Mouse (Mus musculus): ENCODE data around the gene Rhox4g.
"Not testable (repeated sequence)": the region's sequence is repeated elsewhere in the genome, so short reads cannot be mapped to it uniquely, and the experiment has no call there.

- TF ChIP-seq POLR2A (IDR thresholded peaks at IDR 0.05; ENCODE audit: low read depth, low read length); CTCF (IDR thresholded peaks at IDR 0.05; ENCODE audit: borderline replicate concordance, insufficient read depth, low read length): not testable (repeated sequence)
Observed at GRCm38 (mm10) chrX:37651227-37651626, at the start of gene Rhox4g.
